Mouse (Mus musculus) lung, embryonic 14.5 days (tissue): ENCODE data around the gene Rab4b. TPM values are rescaled to one million over a fixed set of nuclear protein-coding genes. Genes with fewer than 3 reads are reported as not detected.

ENCODE experiments used
- ATAC-seq: fragments of 200-750 bp; cut with Nextera tagmentation; 2 replicates; pipeline ENCODE4 v1.8.0; 2017; ENCODE audit warnings: mild to moderate bottlenecking, moderate TSS enrichment, moderate library complexity; ENCODE audit not compliant: insufficient read depth
- DNase-seq: peaks from one replicate; pipeline ENCODE4 v3.0.0-alpha.2; 2015
- H3K27ac ChIP-seq: fragments of 300-500 bp; sonication (generic); 2 replicates; pipeline ENCODE4 v1.5.1; 2014; ENCODE audit warnings: low read depth, mild to moderate bottlenecking, moderate library complexity
- H3K27me3 ChIP-seq: fragments of 300-500 bp; sonication (generic); 2 replicates; pipeline ENCODE4 v1.6.1; 2014; ENCODE audit warnings: low read length, control low read depth; ENCODE audit not compliant: insufficient read depth
- H3K36me3 ChIP-seq: fragments of 300-500 bp; sonication (generic); 2 replicates; pipeline ENCODE4 v1.6.1; 2014; ENCODE audit warnings: control low read depth; ENCODE audit not compliant: insufficient read depth
- H3K4me1 ChIP-seq: fragments of 300-500 bp; sonication (generic); 2 replicates; pipeline ENCODE4 v1.6.1; 2014; ENCODE audit warnings: antibody characterized with exemption, control low read depth; ENCODE audit not compliant: insufficient read depth
- H3K4me2 ChIP-seq: fragments of 300-500 bp; sonication (generic); 2 replicates; pipeline ENCODE4 v1.6.1; 2014; ENCODE audit warnings: mild to moderate bottlenecking
- H3K4me3 ChIP-seq: fragments of 300-500 bp; sonication (generic); 2 replicates; pipeline ENCODE4 v1.5.1; 2014; ENCODE audit warnings: low read depth, low read length
- H3K9ac ChIP-seq: fragments of 300-500 bp; sonication (generic); 2 replicates; pipeline ENCODE4 v1.6.1; 2014
- H3K9me3 ChIP-seq: fragments of 300-500 bp; sonication (generic); 2 replicates; pipeline ENCODE4 v1.6.1; 2016; ENCODE audit warnings: low read depth, low read length, control low read depth
- CTCF ChIP-seq: IDR thresholded peaks from 2 replicates; pipeline ENCODE4 v1.5.1; 2016; ENCODE audit warnings: antibody characterized with exemption, low read depth
- WGBS: fragments of 180-500 bp; shearing (Covaris S2); extraction: QIAGEN DNeasy Blood & Tissue Kit; methylation state at CpG from one replicate; pipeline ENCODE4 v1.1.7; 2014; 5-methylcytosine and 5-hydroxymethylcytosine counted together
- polyA plus RNA-seq: library from polyadenylated mRNA; unstranded; fragments of >200 nt; fragmentation: Nextera tagmentation; extraction: Ambion mirVana; gene quantifications from 2 replicates; pipeline ENCODE4 v1.2.1, GENCODE M21; 2014

Rab4b gene
- polyA plus RNA-seq, 1 experiment from 2014 or later: 62.1 TPM

GRCm38 (mm10) chr7:27159256-27159655, 19.4 kb downstream of the Rab4b start:
- Histone ChIP-seq H3K27me3 (no peaks in the 10 kb centered on the region), H3K4me3 (no peak overlapping the region), H3K36me3 (peaks cover 67% of the 10 kb centered on the region), H3K27ac (no peak overlapping the region), H3K4me2 (no peak overlapping the region), H3K9ac (no peak overlapping the region), H3K4me1 (peaks cover 12% of the 10 kb centered on the region; the same call in 1 of the 2 replicates), H3K9me3 (no peaks in the 10 kb centered on the region)
- ATAC-seq (no peak), DNase-seq (no peak)
- 95% methylated on average over 6 of the region's 6 CpGs for WGBS
- TF ChIP-seq CTCF: no peak

- Histone ChIP-seq H3K4me2 (no peak overlapping the region), H3K9me3 (no peaks in the 10 kb centered on the region), H3K27ac (no peak overlapping the region), H3K9ac (no peak overlapping the region), H3K4me1 (0 out of 2 replicates have a peak, but pooled peaks cover 3% of the 10 kb centered on the region), H3K4me3 (no peak overlapping the region), H3K27me3 (no peaks in the 10 kb centered on the region), H3K36me3 (peaks cover 57% of the 10 kb centered on the region)
- DNase-seq (no peak), ATAC-seq (no peak)
- WGBS: 92% methylated on average over 9 of the region's 9 CpGs
- TF ChIP-seq CTCF: no peak
These were observed 20.5 kb downstream of the Rab4b start for GRCm38 (mm10) chr7:27158171-27158570.

- H3K4me3 ChIP-seq: no peak overlapping the region
- H3K4me1 ChIP-seq: no peaks in the 10 kb centered on the region
- no peak overlapping the region for H3K27ac ChIP-seq
- no peaks in the 10 kb centered on the region for H3K9me3 ChIP-seq
- ATAC-seq (no peak), DNase-seq (no peak)
- no peaks in the 10 kb centered on the region for H3K27me3 ChIP-seq
- H3K36me3 ChIP-seq: peaks cover 36% of the 10 kb centered on the region
- 79% methylated on average over 13 of the region's 13 CpGs for WGBS
- H3K9ac ChIP-seq: no peak overlapping the region
- no peak overlapping the region for H3K4me2 ChIP-seq
- no peak for TF ChIP-seq CTCF
These were observed 22.7 kb downstream of the Rab4b start for GRCm38 (mm10) chr7:27156005-27156404.

GRCm38 (mm10) chr7:27153205-27153764, 25.4 kb downstream of the Rab4b start, which contains the start of gene Cyp2t4:
Cyp2t4 (plus strand) TSS chr7:27153714.
- no peaks in the 10 kb centered on the region for H3K27me3 ChIP-seq
- H3K9ac ChIP-seq: no peak within 1 kb of the TSS
- H3K36me3 ChIP-seq: peaks cover 16% of the 10 kb centered on the region
- no peaks in the 10 kb centered on the region for H3K9me3 ChIP-seq
- TF ChIP-seq CTCF: no peak
- peak; percentile 66 for ATAC-seq
- no peak within 1 kb of the TSS for H3K4me3 ChIP-seq
- peak within 1 kb of the TSS; percentile 65; the same call in 1 of the 2 replicates for H3K27ac ChIP-seq
- 47% methylated on average over 10 of the region's 10 CpGs for WGBS
- DNase-seq: peak; percentile 76
- H3K4me2 ChIP-seq: no peak within 1 kb of the TSS
- H3K4me1 ChIP-seq: no peaks in the 10 kb centered on the region

- DNase-seq: no peak
- Histone ChIP-seq H3K27ac (no peak overlapping the region), H3K4me1 (no peaks in the 10 kb centered on the region; the same call in 1 of the 2 replicates), H3K36me3 (no peaks in the 10 kb centered on the region), H3K4me2 (no peak overlapping the region), H3K4me3 (no peak overlapping the region), H3K9ac (no peak overlapping the region), H3K9me3 (no peaks in the 10 kb centered on the region; the same call in 1 of the 2 replicates), H3K27me3 (no peaks in the 10 kb centered on the region)
- peak; percentile 31; the same call in 1 of the 2 replicates for ATAC-seq
- WGBS: 35% methylated on average over 8 of the region's 8 CpGs
- TF ChIP-seq CTCF: no peak
These were observed 42.2 kb downstream of the Rab4b start for GRCm38 (mm10) chr7:27136410-27136996.

GRCm38 (mm10) chr7:27133757-27134156, 44.9 kb downstream of the Rab4b start:
- H3K36me3 ChIP-seq: no peaks in the 10 kb centered on the region
- no peaks in the 10 kb centered on the region; the same call in 1 of the 2 replicates for H3K4me1 ChIP-seq
- no peaks in the 10 kb centered on the region for H3K27me3 ChIP-seq
- TF ChIP-seq CTCF: no peak
- ATAC-seq: no peak
- H3K9ac ChIP-seq: no peak overlapping the region
- WGBS: 75% methylated on average over 4 of the region's 4 CpGs
- no peak overlapping the region for H3K27ac ChIP-seq
- no peak for DNase-seq
- H3K9me3 ChIP-seq: no peaks in the 10 kb centered on the region
- no peak overlapping the region for H3K4me2 ChIP-seq
- H3K4me3 ChIP-seq: no peak overlapping the region

- 37% methylated on average over 12 of the region's 12 CpGs for whole genome bisulfite sequencing
- Histone ChIP-seq H3K9ac (no peak overlapping the region), H3K27me3 (no peaks in the 10 kb centered on the region), H3K27ac (no peak overlapping the region), H3K9me3 (no peaks in the 10 kb centered on the region), H3K4me2 (peak overlapping the region; percentile 11; the same call in 1 of the 2 replicates), H3K4me1 (no peaks in the 10 kb centered on the region; the same call in 1 of the 2 replicates), H3K36me3 (no peaks in the 10 kb centered on the region), H3K4me3 (no peak overlapping the region)
- peak; percentile 78 for DNase-seq
- no peak for TF ChIP-seq CTCF
- peak; percentile 41; the same call in 1 of the 2 replicates for ATAC-seq
These were observed 45.5 kb downstream of the Rab4b start for GRCm38 (mm10) chr7:27133156-27133555.
